Mouse (Mus musculus): Measurements from ENCODE around the gene Tac4. TPM values are rescaled to one million over a fixed set of nuclear protein-coding genes. Genes with fewer than 3 reads are reported as not detected.

The Tac4 gene
- 0.54 to 1.5 TPM (median 1.1 TPM) in 4 replicates for total RNA-seq (2023; ENCODE audit: inconsistent age)

GRCm38 (mm10) chr11:95261178-95261751 lies at the start of gene Tac4:
Tac4 (plus strand) TSS chr11:95261529.

GRCm38 (mm10) chr11:95310007-95310647 lies 48.8 kb downstream of the Tac4 start, which contains the start of gene Kat7:
Kat7 (minus strand) TSS chr11:95310246.

Other genes starting within 250 kb of the Tac4 start
- gene Pdk2, start 220.2 kb upstream of the Tac4 start, total RNA-seq (2023; ENCODE audit: inconsistent age) = 8.9 to 13.2 TPM (median 11.7 TPM) in 4 replicates
- 0.39 to 2.0 TPM (median 0.66 TPM) in 4 replicates for gene Itga3, start 184.7 kb upstream of the Tac4 start, total RNA-seq (2023; ENCODE audit: inconsistent age)
- gene Dlx3, start 141.4 kb upstream of the Tac4 start, total RNA-seq (2023; ENCODE audit: inconsistent age) = not detected in 4 replicates
- gene Dlx4, start 115.3 kb upstream of the Tac4 start, total RNA-seq (2023; ENCODE audit: inconsistent age) = not detected in 4 replicates
- 118 to 152 TPM (median 131 TPM) in 4 replicates for gene Kat7, start 48.7 kb downstream of the Tac4 start, total RNA-seq (2023; ENCODE audit: inconsistent age)
- gene Fam117a, start 75.5 kb downstream of the Tac4 start, total RNA-seq (2023; ENCODE audit: inconsistent age) = 56.9 to 75.4 TPM (median 70.1 TPM) in 4 replicates
- 70.8 to 79.6 TPM (median 76.6 TPM) in 4 replicates for gene Slc35b1, start 123.2 kb downstream of the Tac4 start, total RNA-seq (2023; ENCODE audit: inconsistent age)
- 106 to 132 TPM (median 128 TPM) in 4 replicates for gene Spop, start 152.6 kb downstream of the Tac4 start, total RNA-seq (2023; ENCODE audit: inconsistent age)

Measured in B cell, adult (primary cell).